Mouse (Mus musculus) MEL-GATA-1-ER (cell line): ENCODE data around the gene Rala.
A peak's percentile ranks its signal among the peaks of the same experiment; 100 is the strongest.

Experiments
- DNase-seq: peaks from one replicate; pipeline ENCODE4 v3.0.0-alpha.2; 2012; ENCODE audit warnings: low read depth; ENCODE audit errors: extremely low read depth

The Rala gene

GRCm38 (mm10) chr13:17884211-17884610 lies 59.8 kb downstream of the Rala start:
- no peak for DNase-seq

GRCm38 (mm10) chr13:17879061-17879460 lies 65.0 kb downstream of the Rala start:
- no peak for DNase-seq

- DNase-seq, result no peak
These were observed 77.3 kb downstream of the Rala start for GRCm38 (mm10) chr13:17866741-17867140.

GRCm38 (mm10) chr13:17860536-17860935 lies 83.5 kb downstream of the Rala start:
- no peak for DNase-seq

- DNase-seq, result no peak
These were observed 84.5 kb downstream of the Rala start for GRCm38 (mm10) chr13:17859365-17860033.

- no peak for DNase-seq
These were observed 87.0 kb downstream of the Rala start for GRCm38 (mm10) chr13:17857046-17857445.

GRCm38 (mm10) chr13:17855492-17856138 lies 88.4 kb downstream of the Rala start:
- no peak for DNase-seq

GRCm38 (mm10) chr13:17854755-17855154 lies 89.3 kb downstream of the Rala start:
- DNase-seq, result no peak

- DNase-seq, result no peak
These were observed 100.7 kb downstream of the Rala start for GRCm38 (mm10) chr13:17843336-17843735.

GRCm38 (mm10) chr13:17842756-17843155 lies 101.3 kb downstream of the Rala start:
- no peak for DNase-seq

- no peak for DNase-seq
These were observed 104.9 kb downstream of the Rala start for GRCm38 (mm10) chr13:17839137-17839536.

- peak; percentile 60 for DNase-seq
These were observed 105.6 kb downstream of the Rala start for GRCm38 (mm10) chr13:17838484-17838851.

GRCm38 (mm10) chr13:17837610-17838483 lies 106.2 kb downstream of the Rala start:
- DNase-seq, result peak; percentile 13

- peak; percentile 83 for DNase-seq
These were observed 107.2 kb downstream of the Rala start for GRCm38 (mm10) chr13:17836808-17837207.

- DNase-seq, result no peak
These were observed 111.1 kb downstream of the Rala start for GRCm38 (mm10) chr13:17832940-17833339.
